Mouse (Mus musculus): ENCODE results near the gene Arhgef11. TPM values are rescaled to one million over a fixed set of nuclear protein-coding genes. Genes with fewer than 3 reads are reported as not detected.
"Not testable (repeated sequence)": the region's sequence is repeated elsewhere in the genome, so short reads cannot be mapped to it uniquely, and the experiment has no call there.

Arhgef11 gene
- 3.2 and 3.8 TPM in 2 replicates for polyA plus RNA-seq (2015; fragmentation: Nextera tagmentation; extraction: Ambion mirVana)

DNA sequence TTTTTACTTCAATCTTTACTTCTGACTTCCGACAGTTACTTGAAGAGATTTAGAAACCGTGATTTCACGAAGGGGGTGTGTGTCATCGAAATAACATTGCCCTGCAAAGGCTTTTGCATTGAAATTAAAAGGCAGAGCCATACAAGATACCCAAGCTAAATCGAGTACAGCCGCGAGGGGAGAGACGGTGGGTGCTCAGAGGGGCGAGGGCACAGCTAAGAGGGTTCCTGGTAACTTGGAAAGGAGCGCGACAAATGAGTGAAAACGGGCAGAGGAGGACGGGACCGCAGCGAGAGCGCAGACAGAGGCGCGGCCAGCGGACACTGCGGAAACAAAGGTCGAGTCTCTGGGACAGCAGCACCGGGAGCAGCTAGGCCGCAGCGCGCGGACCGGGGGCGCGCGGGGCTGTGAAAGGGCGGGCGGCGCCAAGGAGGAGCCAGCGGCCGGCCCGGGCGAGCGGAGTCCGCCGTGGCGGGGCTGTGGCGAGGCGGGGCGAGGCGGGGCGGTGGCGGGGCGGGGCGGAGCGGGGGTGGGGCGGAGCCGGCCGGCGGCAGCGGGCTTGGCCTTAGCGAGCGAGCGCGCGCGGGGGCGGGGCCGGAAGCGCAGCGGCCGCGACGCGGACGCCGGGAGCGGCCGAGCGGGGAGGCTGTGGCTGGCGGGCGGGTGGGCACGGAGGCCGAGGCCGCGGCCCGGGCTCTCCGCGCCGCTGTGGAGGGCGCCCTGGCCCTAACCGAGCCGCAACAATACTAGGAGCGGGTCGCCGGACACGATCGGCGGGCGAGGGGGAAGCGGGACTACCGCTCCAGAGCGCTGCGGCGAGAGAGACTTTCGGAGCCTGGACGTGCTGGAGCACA is at the start of gene Arhgef11:
Gene Arhgef11, plus strand, starts transcription at position 603 of the 854 bp plus-strand sequence.
- Histone ChIP-seq H3K36me3 (ENCODE audit: control insufficient read depth, insufficient read depth) (no peaks in the 10 kb centered on the region), H3K4me3 (ENCODE audit: low read depth, low read length) (peak within 1 kb of the TSS; percentile 77), H3K27me3 (ENCODE audit: control insufficient read depth, insufficient read depth, low read depth, low read length) (peaks cover 12% of the 10 kb centered on the region), H3K9ac (ENCODE audit: low read depth, low read length) (peak within 1 kb of the TSS; percentile 82), H3K4me1 (ENCODE audit: control insufficient read depth, low read depth, low read length) (peaks cover 5% of the 10 kb centered on the region), H3K9me3 (replicated peaks; ENCODE audit: control insufficient read depth, low read length) (no peaks in the 10 kb centered on the region), H3K27ac (ENCODE audit: low read length) (peak within 1 kb of the TSS; percentile 74), H3K4me2 (ENCODE audit: low read depth, low read length) (peak within 1 kb of the TSS; percentile 81)
- WGBS (ENCODE audit: insufficient replicate concordance): 1% methylated on average over 67 of the region's 101 CpGs
- peak; percentile 89 for ATAC-seq (ENCODE audit: low read depth)

- ATAC-seq (ENCODE audit: low read depth): no peak
- 76% methylated on average over 5 of the region's 5 CpGs for WGBS (ENCODE audit: insufficient replicate concordance)
Measured at GRCm38 (mm10) chr3:87568681-87569080, 48.7 kb upstream of the Arhgef11 start.

DNA sequence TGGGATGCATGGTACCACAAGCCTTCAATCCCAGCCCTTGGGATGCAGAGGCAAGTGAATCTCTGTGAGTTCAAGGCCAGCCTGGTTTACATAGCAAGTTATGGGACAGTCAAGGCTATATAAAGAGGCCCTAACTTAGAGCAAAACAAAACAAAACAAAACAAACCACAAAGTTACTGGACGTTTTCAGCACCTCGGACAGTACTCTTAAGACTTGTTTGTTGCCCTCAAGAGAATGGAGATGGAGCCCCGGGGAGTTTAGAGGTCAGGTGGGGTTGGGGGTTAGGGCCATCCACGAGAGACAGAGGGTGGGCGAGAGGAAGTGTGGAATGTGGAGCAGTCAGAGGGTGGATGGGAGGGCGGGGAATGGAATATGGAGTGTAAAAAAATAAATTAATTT is 41.6 kb upstream of the Arhgef11 start:
- Histone ChIP-seq H3K9me3 (replicated peaks; ENCODE audit: control insufficient read depth, low read length) (no peaks in the 10 kb centered on the region), H3K9ac (ENCODE audit: low read depth, low read length) (no peak overlapping the region), H3K27me3 (ENCODE audit: control insufficient read depth, insufficient read depth, low read depth, low read length) (no peaks in the 10 kb centered on the region), H3K4me3 (ENCODE audit: low read depth, low read length) (no peak overlapping the region), H3K4me2 (ENCODE audit: low read depth, low read length) (no peak overlapping the region), H3K36me3 (ENCODE audit: control insufficient read depth, insufficient read depth) (no peaks in the 10 kb centered on the region), H3K27ac (ENCODE audit: low read length) (no peak overlapping the region), H3K4me1 (ENCODE audit: control insufficient read depth, low read depth, low read length) (no peaks in the 10 kb centered on the region)
- no peak for ATAC-seq (ENCODE audit: low read depth)
- WGBS (ENCODE audit: insufficient replicate concordance): 18% methylated on average over 6 of the region's 6 CpGs

More at GRCm38 (mm10) chr3:87568681-87569080, 48.7 kb upstream of the Arhgef11 start:
- no peak overlapping the region for H3K4me2 ChIP-seq (ENCODE audit: low read depth, low read length)
- no peaks in the 10 kb centered on the region for H3K9me3 ChIP-seq (replicated peaks; ENCODE audit: control insufficient read depth, low read length)
- no peaks in the 10 kb centered on the region for H3K36me3 ChIP-seq (ENCODE audit: control insufficient read depth, insufficient read depth)
- peaks cover 4% of the 10 kb centered on the region for H3K4me1 ChIP-seq (ENCODE audit: control insufficient read depth, low read depth, low read length)
- no peak overlapping the region for H3K4me3 ChIP-seq (ENCODE audit: low read depth, low read length)
- no peak overlapping the region for H3K9ac ChIP-seq (ENCODE audit: low read depth, low read length)
- no peak overlapping the region for H3K27ac ChIP-seq (ENCODE audit: low read length)
- H3K27me3 ChIP-seq (ENCODE audit: control insufficient read depth, insufficient read depth, low read depth, low read length): no peaks in the 10 kb centered on the region

DNA sequence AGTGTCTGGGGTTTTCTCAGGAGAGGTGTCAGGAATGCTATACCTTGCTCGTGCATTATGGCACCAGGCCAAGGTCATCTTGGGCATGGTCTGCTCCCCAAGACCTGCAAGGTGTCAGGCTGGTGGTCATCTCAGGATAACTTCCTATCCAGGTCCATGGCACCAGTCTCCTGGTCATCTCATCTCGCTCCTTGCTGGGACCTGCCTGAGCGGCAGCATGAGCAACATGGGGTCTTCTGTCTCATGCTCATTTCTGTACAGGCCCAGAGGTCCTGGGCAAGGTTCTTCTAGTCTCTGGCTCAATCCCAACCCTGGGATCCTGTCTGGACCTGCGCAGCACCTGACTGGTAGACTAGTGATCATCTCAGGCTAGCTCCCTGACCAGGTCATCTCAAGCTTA is 35.1 kb upstream of the Arhgef11 start:
- Histone ChIP-seq H3K4me1 (ENCODE audit: control insufficient read depth, low read depth, low read length) (no peaks in the 10 kb centered on the region), H3K36me3 (ENCODE audit: control insufficient read depth, insufficient read depth) (no peaks in the 10 kb centered on the region), H3K4me3 (ENCODE audit: low read depth, low read length) (no peak overlapping the region), H3K9me3 (replicated peaks; ENCODE audit: control insufficient read depth, low read length) (no peaks in the 10 kb centered on the region), H3K4me2 (ENCODE audit: low read depth, low read length) (no peak overlapping the region), H3K27ac (ENCODE audit: low read length) (no peak overlapping the region), H3K9ac (ENCODE audit: low read depth, low read length) (no peak overlapping the region), H3K27me3 (ENCODE audit: control insufficient read depth, insufficient read depth, low read depth, low read length) (no peaks in the 10 kb centered on the region)
- ATAC-seq (ENCODE audit: low read depth): no peak
- WGBS (ENCODE audit: insufficient replicate concordance): 73% methylated on average over 4 of the region's 4 CpGs

- Histone ChIP-seq H3K4me3 (ENCODE audit: low read depth, low read length) (no peak overlapping the region), H3K9me3 (replicated peaks; ENCODE audit: control insufficient read depth, low read length) (no peaks in the 10 kb centered on the region), H3K4me1 (ENCODE audit: control insufficient read depth, low read depth, low read length) (no peaks in the 10 kb centered on the region), H3K4me2 (ENCODE audit: low read depth, low read length) (no peak overlapping the region), H3K27ac (ENCODE audit: low read length) (no peak overlapping the region), H3K36me3 (ENCODE audit: control insufficient read depth, insufficient read depth) (no peaks in the 10 kb centered on the region), H3K27me3 (ENCODE audit: control insufficient read depth, insufficient read depth, low read depth, low read length) (no peaks in the 10 kb centered on the region), H3K9ac (ENCODE audit: low read depth, low read length) (no peak overlapping the region)
- no peak for ATAC-seq (ENCODE audit: low read depth)
- WGBS (ENCODE audit: insufficient replicate concordance): 47% methylated on average over 5 of the region's 5 CpGs
Measured at GRCm38 (mm10) chr3:87593793-87594192, 23.6 kb upstream of the Arhgef11 start.

GRCm38 (mm10) chr3:87595328-87595727 is 22.0 kb upstream of the Arhgef11 start:
- not testable (repeated sequence) for H3K9ac ChIP-seq (ENCODE audit: low read depth, low read length); H3K27ac ChIP-seq (ENCODE audit: low read length); H3K4me2 ChIP-seq (ENCODE audit: low read depth, low read length); ATAC-seq (ENCODE audit: low read depth); H3K4me1 ChIP-seq (ENCODE audit: control insufficient read depth, low read depth, low read length); H3K4me3 ChIP-seq (ENCODE audit: low read depth, low read length); H3K27me3 ChIP-seq (ENCODE audit: control insufficient read depth, insufficient read depth, low read depth, low read length); H3K9me3 ChIP-seq (replicated peaks; ENCODE audit: control insufficient read depth, low read length); H3K36me3 ChIP-seq (ENCODE audit: control insufficient read depth, insufficient read depth)
- WGBS (ENCODE audit: insufficient replicate concordance): 55% methylated on average over 4 of the region's 4 CpGs

DNA sequence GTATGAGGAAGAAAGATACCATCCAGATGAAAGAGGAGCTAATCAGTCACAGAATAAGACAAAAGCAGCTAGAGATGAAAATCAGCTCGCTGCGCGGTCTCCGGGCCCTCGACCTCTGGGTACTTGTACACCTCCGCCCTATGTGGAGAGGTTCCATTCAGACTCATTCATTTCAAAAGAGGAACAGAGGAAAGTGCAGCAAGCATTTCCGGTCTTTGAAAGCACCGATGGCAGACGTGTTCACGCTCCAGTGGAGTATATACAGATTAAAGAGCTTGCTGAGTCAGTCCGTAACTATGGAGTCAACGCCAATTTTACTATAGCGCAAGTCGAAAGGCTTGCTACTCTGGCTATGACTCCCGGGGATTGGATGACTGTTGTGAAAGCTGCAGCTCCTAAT is 16.3 kb upstream of the Arhgef11 start:
- H3K27ac ChIP-seq (ENCODE audit: low read length); H3K27me3 ChIP-seq (ENCODE audit: control insufficient read depth, insufficient read depth, low read depth, low read length); H3K4me2 ChIP-seq (ENCODE audit: low read depth, low read length); H3K4me1 ChIP-seq (ENCODE audit: control insufficient read depth, low read depth, low read length); ATAC-seq (ENCODE audit: low read depth); H3K36me3 ChIP-seq (ENCODE audit: control insufficient read depth, insufficient read depth); H3K9ac ChIP-seq (ENCODE audit: low read depth, low read length); H3K4me3 ChIP-seq (ENCODE audit: low read depth, low read length); H3K9me3 ChIP-seq (replicated peaks; ENCODE audit: control insufficient read depth, low read length): not testable (repeated sequence)
- WGBS (ENCODE audit: insufficient replicate concordance): 83% methylated on average over 15 of the region's 15 CpGs

GRCm38 (mm10) chr3:87616354-87616753 is 1.0 kb upstream of the Arhgef11 start:
- no peaks in the 10 kb centered on the region for H3K9me3 ChIP-seq (replicated peaks; ENCODE audit: control insufficient read depth, low read length)
- peaks cover 5% of the 10 kb centered on the region for H3K4me1 ChIP-seq (ENCODE audit: control insufficient read depth, low read depth, low read length)
- peak overlapping the region; percentile 81; the same call in 1 of the 2 replicates for H3K4me2 ChIP-seq (ENCODE audit: low read depth, low read length)
- peaks cover 12% of the 10 kb centered on the region for H3K27me3 ChIP-seq (ENCODE audit: control insufficient read depth, insufficient read depth, low read depth, low read length)
- no peak for ATAC-seq (ENCODE audit: low read depth)
- no peak overlapping the region for H3K4me3 ChIP-seq (ENCODE audit: low read depth, low read length)
- WGBS (ENCODE audit: insufficient replicate concordance): 57% methylated on average over 4 of the region's 4 CpGs
- H3K27ac ChIP-seq (ENCODE audit: low read length): no peak overlapping the region
- no peak overlapping the region for H3K9ac ChIP-seq (ENCODE audit: low read depth, low read length)
- no peaks in the 10 kb centered on the region for H3K36me3 ChIP-seq (ENCODE audit: control insufficient read depth, insufficient read depth)

GRCm38 (mm10) chr3:87617811-87618130 is 412 bp downstream of the Arhgef11 start:
- Histone ChIP-seq H3K4me3 (ENCODE audit: low read depth, low read length) (peak overlapping the region; percentile 77), H3K9me3 (replicated peaks; ENCODE audit: control insufficient read depth, low read length) (no peaks in the 10 kb centered on the region), H3K36me3 (ENCODE audit: control insufficient read depth, insufficient read depth) (no peaks in the 10 kb centered on the region), H3K27me3 (ENCODE audit: control insufficient read depth, insufficient read depth, low read depth, low read length) (peaks cover 12% of the 10 kb centered on the region), H3K4me1 (ENCODE audit: control insufficient read depth, low read depth, low read length) (peaks cover 5% of the 10 kb centered on the region), H3K9ac (ENCODE audit: low read depth, low read length) (peak overlapping the region; percentile 82), H3K27ac (ENCODE audit: low read length) (peak overlapping the region; percentile 74), H3K4me2 (ENCODE audit: low read depth, low read length) (peak overlapping the region; percentile 81)
- ATAC-seq (ENCODE audit: low read depth): no peak
- 0% methylated on average over 6 of the region's 6 CpGs for WGBS (ENCODE audit: insufficient replicate concordance)
